Mouse (Mus musculus) cerebellum, adult 2 months (tissue): ENCODE results near the gene Tpbgl. TPM values are rescaled to one million over a fixed set of nuclear protein-coding genes. Genes with fewer than 3 reads are reported as not detected.

Source experiments
- DNase-seq, 2 experiments: peaks; one replicate each; pipeline ENCODE4 v3.0.0; 2021
- H3K27ac ChIP-seq: fragments of 200-500 bp; 2 replicates; pipeline ENCODE4 v1.5.1; 2012; ENCODE audit warnings: low read length, control low read depth, inconsistent platforms; ENCODE audit not compliant: insufficient read depth
- H3K27me3 ChIP-seq: fragments of 200-500 bp; 2 replicates; pipeline ENCODE4 v1.6.1; 2012; ENCODE audit warnings: inconsistent platforms, mild to moderate bottlenecking, low read length, moderate library complexity; ENCODE audit not compliant: control insufficient read depth, insufficient read depth
- H3K4me1 ChIP-seq: fragments of 200-500 bp; 2 replicates; pipeline ENCODE4 v1.6.1; 2011; ENCODE audit warnings: low read length; ENCODE audit not compliant: control insufficient read depth, insufficient read depth
- H3K4me3 ChIP-seq: fragments of 200-500 bp; replicated peaks from 2 replicates; pipeline ENCODE3; 2011; ENCODE audit warnings: mild to moderate bottlenecking, low read depth, low read length, control low read depth; ENCODE audit not compliant: insufficient read depth
- CTCF ChIP-seq: fragments of 200-500 bp; IDR thresholded peaks from 2 replicates; pipeline ENCODE4 v1.5.1; 2011; ENCODE audit warnings: low read depth, mild to moderate bottlenecking, control low read depth, low read length, moderate library complexity, borderline replicate concordance; ENCODE audit not compliant: insufficient read depth
- POLR2A ChIP-seq: fragments of 200-500 bp; IDR thresholded peaks from 2 replicates; pipeline ENCODE4 v1.6.1; 2011; ENCODE audit warnings: low read length, control low read depth, borderline replicate concordance; ENCODE audit not compliant: insufficient read depth
- WGBS: fragments of 180-500 bp; shearing (Covaris S2); methylation state at CpG from one replicate; pipeline ENCODE4 v1.1.7; 2018; 5-methylcytosine and 5-hydroxymethylcytosine counted together
- polyA plus RNA-seq: library from polyadenylated mRNA; depleted of rRNA; stranded (reverse); fragments of >200 nt; gene quantifications from 2 replicates; pipeline ENCODE4 v1.2.3, GENCODE M21; 2012

Gene Tpbgl
- polyA plus RNA-seq, 1 experiment, result 4.8 TPM

DNA sequence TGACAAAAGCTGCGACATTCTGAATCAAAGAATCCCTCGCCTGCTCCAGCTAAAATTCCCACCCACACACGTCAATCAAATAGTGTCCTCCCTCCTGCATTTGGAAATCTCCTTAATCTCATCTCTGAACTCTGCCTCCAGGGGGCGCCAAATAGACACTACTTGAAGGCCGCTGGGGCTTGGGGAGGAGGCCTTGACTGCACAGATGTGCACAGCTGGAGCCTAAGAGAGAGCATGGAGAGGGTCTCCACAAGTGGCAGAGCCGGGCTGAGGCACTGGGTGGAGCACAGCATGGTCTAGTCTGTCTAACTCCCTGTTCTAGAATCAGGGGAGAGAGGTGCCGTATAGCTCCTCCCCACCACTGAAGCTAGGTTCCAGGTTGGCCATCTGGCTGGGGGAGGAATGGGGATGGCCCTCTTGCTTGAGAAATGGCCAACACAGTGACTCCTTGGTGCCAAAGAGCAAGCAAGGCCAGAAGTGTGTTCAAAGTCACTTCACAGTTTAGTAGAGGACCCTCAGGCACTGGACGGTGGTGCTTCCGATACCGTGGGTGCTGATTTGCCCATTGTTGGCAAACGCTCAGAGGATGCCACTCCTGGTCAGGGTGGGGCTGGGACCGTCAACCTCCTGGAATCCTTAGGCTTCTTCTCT, 32.6 kb upstream of the Tpbgl start:
- TF ChIP-seq CTCF (peak; percentile 55), POLR2A (no peak)
- WGBS, result 50% methylated on average over 12 of the region's 12 CpGs
- Histone ChIP-seq H3K27me3 (no peaks in the 10 kb centered on the region), H3K4me3 (no peak overlapping the region), H3K4me1 (peaks cover 11% of the 10 kb centered on the region), H3K27ac (no peak overlapping the region)
- peak; percentile 37 to 61 for DNase-seq

- Histone ChIP-seq H3K4me1 (no peaks in the 10 kb centered on the region; the same call in 1 of the 2 replicates), H3K27ac (no peak overlapping the region), H3K4me3 (no peak overlapping the region), H3K27me3 (no peaks in the 10 kb centered on the region)
- TF ChIP-seq CTCF (no peak), POLR2A (no peak)
- DNase-seq, result no peak
- 85% methylated on average over 11 of the region's 11 CpGs for WGBS
Measured at GRCm38 (mm10) chr7:99654244-99654643, 27.3 kb upstream of the Tpbgl start.

GRCm38 (mm10) chr7:99649585-99649984, 22.7 kb upstream of the Tpbgl start:
- no peak overlapping the region for H3K27ac ChIP-seq
- 69% methylated on average over 4 of the region's 4 CpGs for WGBS
- no peaks in the 10 kb centered on the region for H3K27me3 ChIP-seq
- H3K4me3 ChIP-seq, result no peak overlapping the region
- peaks cover 2% of the 10 kb centered on the region for H3K4me1 ChIP-seq
- TF ChIP-seq POLR2A, result no peak
- TF ChIP-seq CTCF, result no peak
- no peak for DNase-seq

DNA sequence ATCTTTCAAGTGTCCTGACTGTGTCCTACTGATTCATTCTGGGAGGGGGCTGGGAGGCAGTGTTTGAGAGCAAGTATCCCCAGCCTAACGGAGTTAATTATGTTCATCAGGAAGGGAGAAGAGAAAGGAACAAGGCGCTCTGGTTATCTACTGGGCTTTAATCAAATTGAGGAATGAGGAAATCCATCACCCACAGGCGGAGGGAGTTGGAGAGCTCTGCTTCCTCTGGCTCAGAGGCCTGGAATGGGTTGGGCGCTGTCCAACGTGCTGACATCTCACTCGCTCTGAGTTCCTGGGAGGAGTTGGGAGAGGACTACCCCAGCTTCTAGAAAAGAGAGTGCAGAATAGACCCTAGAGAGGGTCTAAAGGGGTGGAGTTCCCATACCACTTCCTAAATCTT, 21.7 kb upstream of the Tpbgl start:
- TF ChIP-seq POLR2A (no peak), CTCF (no peak)
- 9% methylated on average over 6 of the region's 6 CpGs for WGBS
- H3K27ac ChIP-seq, result no peak overlapping the region

DNA sequence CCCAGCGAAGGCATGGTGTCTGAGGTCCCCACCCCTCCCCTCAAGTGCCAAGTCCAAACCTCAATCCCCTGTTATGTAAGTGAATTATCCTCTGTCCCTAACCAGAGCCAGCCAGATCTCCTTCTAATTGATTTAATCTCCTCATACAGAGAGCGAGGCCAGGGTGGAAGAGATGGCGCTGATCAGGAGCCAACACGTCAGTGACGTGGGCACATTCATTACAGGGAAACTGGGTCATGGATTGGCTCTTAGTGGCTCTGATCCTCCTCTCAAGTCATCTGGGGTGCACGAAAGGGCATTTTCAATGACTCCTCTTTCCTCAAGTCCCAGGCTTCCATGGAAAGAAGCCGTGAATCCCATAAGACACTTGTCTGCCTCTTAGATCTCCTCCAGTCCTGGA, 17.8 kb upstream of the Tpbgl start:
- DNase-seq, result no peak
- TF ChIP-seq CTCF, result no peak
- TF ChIP-seq POLR2A, result no peak
- Histone ChIP-seq H3K4me3 (no peak overlapping the region), H3K27ac (no peak overlapping the region), H3K4me1 (peaks cover 2% of the 10 kb centered on the region; the same call in 1 of the 2 replicates), H3K27me3 (no peaks in the 10 kb centered on the region)
- WGBS, result 74% methylated on average over 7 of the region's 7 CpGs

More for the DNA sequence above, 21.7 kb upstream of the Tpbgl start:
- Histone ChIP-seq H3K4me3 (no peak overlapping the region), H3K4me1 (peaks cover 2% of the 10 kb centered on the region), H3K27me3 (no peaks in the 10 kb centered on the region)
- DNase-seq, result peak in 1 of 2 experiments; percentile 63

DNA sequence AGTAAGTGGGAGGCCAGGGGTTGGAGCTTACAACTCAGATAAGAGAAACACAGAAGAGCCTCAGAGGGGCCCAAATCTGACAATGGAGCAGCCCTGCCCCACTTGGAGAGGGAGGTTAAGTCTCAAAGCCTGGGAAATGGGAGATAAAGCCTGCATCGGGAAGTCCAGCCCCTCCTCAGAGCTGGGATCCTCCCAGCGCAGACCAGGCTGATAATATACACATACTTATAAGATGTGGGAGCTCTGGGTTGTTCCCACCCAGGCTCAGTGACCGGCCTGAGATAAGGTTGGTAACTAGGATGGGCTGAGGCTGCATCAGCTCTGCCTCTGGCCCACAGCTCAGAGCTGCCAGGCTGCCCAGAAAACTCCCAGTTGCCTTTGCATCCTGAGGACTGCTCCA, 15.2 kb upstream of the Tpbgl start:
- no peak overlapping the region for H3K4me3 ChIP-seq
- TF ChIP-seq POLR2A (no peak), CTCF (no peak)
- no peaks in the 10 kb centered on the region for H3K27me3 ChIP-seq
- H3K4me1 ChIP-seq, result no peaks in the 10 kb centered on the region
- no peak for DNase-seq
- 88% methylated on average over 3 of the region's 3 CpGs for WGBS
- H3K27ac ChIP-seq, result no peak overlapping the region

DNA sequence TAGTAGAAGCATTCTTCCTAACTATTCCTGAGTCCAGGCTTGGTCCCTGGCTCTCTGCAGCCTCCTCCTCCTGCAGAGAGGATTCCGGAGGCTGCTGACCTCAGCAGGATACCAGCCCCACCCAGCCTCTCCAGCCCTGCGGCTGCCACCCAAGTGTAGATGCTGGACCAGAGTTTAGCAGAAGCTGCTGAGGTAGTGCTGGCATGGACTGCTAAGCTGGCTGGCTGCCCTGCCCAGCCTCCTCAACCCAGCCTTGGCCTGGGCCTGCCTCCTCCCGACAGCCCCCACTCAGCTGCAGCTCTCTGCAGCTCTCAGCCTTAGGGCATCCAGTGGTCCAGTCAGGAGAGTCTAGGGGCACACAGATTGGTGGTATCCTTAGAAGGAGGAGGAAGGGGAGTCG, 14.3 kb upstream of the Tpbgl start:
- no peaks in the 10 kb centered on the region for H3K4me1 ChIP-seq
- 32% methylated on average over 4 of the region's 4 CpGs for WGBS
- no peak for TF ChIP-seq CTCF
- TF ChIP-seq POLR2A, result no peak
- no peak overlapping the region for H3K4me3 ChIP-seq
- no peaks in the 10 kb centered on the region for H3K27me3 ChIP-seq
- no peak for DNase-seq
- no peak overlapping the region for H3K27ac ChIP-seq

DNA sequence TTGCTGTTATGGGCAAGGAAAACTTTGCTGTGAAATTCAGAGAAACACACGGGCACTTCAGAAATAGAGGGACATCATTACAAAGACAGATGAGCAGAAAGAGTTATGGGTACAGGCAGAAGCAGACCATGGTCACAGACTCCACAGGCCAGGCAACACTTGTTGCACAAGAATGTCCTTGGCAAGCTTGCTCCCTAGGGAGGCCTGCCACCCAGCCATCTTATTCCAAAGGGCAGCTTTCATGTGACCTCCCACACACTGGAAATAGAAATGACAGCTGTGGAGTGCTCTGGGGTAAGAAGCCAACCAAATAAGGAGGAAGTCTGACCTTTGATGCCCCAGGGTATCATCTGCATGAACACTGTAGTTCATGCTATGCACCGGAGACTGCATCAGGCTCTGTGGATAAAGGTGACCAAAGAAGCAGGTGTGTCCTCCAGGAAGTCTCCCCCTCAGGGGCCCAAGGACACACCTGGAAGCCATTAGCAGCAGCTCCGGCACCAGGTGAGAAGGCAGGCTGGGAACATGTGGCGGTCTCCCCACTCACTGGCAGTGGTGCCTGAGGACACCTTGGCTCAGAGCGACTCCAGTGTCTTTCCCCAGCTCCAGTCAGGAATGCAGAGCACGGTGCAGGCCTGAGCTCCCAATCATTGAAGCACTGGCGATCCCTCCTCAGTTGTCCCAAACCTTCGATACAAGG, 7.2 kb upstream of the Tpbgl start:
- DNase-seq, result no peak
- H3K27me3 ChIP-seq, result no peaks in the 10 kb centered on the region
- TF ChIP-seq CTCF, result no peak
- no peak for TF ChIP-seq POLR2A
- no peaks in the 10 kb centered on the region for H3K4me1 ChIP-seq
- H3K4me3 ChIP-seq, result no peak overlapping the region
- 81% methylated on average over 8 of the region's 8 CpGs for WGBS
- H3K27ac ChIP-seq, result no peak overlapping the region
